Mouse (Mus musculus): ENCODE results near the gene Tssk6. TPM values are rescaled to one million over a fixed set of nuclear protein-coding genes. Genes with fewer than 3 reads are reported as not detected.
"Not testable (repeated sequence)": the region's sequence is repeated elsewhere in the genome, so short reads cannot be mapped to it uniquely, and the experiment has no call there.

Tssk6 gene
- polyA plus RNA-seq, 1 experiment from 2014 or later = 4.5 TPM

GRCm38 (mm10) chr8:69933811-69934210 lies 31.8 kb downstream of the Tssk6 start:
- H3K9ac ChIP-seq = no peak overlapping the region
- ATAC-seq (ENCODE audit: low FRiP score) = no peak
- H3K4me3 ChIP-seq = no peak overlapping the region
- peaks cover 9% of the 10 kb centered on the region for H3K36me3 ChIP-seq
- no peaks in the 10 kb centered on the region for H3K27me3 ChIP-seq
- H3K9me3 ChIP-seq = no peaks in the 10 kb centered on the region
- 79% methylated on average over 2 of the region's 2 CpGs for WGBS
- no peak overlapping the region for H3K27ac ChIP-seq
- peaks cover 12% of the 10 kb centered on the region for H3K4me1 ChIP-seq (replicated peaks)
- H3K4me2 ChIP-seq = no peak overlapping the region

GRCm38 (mm10) chr8:69934582-69934981 lies 32.6 kb downstream of the Tssk6 start:
- H3K27me3 ChIP-seq = no peaks in the 10 kb centered on the region
- peaks cover 12% of the 10 kb centered on the region for H3K4me1 ChIP-seq (replicated peaks)
- 91% methylated on average over 5 of the region's 5 CpGs for WGBS
- peaks cover 9% of the 10 kb centered on the region for H3K36me3 ChIP-seq
- H3K27ac ChIP-seq = no peak overlapping the region
- H3K4me2 ChIP-seq = no peak overlapping the region
- no peak for ATAC-seq (ENCODE audit: low FRiP score)
- H3K9me3 ChIP-seq = no peaks in the 10 kb centered on the region
- H3K9ac ChIP-seq = no peak overlapping the region
- H3K4me3 ChIP-seq = no peak overlapping the region

GRCm38 (mm10) chr8:69935431-69935830 lies 33.4 kb downstream of the Tssk6 start:
- H3K4me1 ChIP-seq (replicated peaks) = peaks cover 12% of the 10 kb centered on the region
- H3K9me3 ChIP-seq = no peaks in the 10 kb centered on the region
- H3K4me3 ChIP-seq = no peak overlapping the region
- H3K27ac ChIP-seq = no peak overlapping the region
- 89% methylated on average over 3 of the region's 3 CpGs for WGBS
- no peak for ATAC-seq (ENCODE audit: low FRiP score)
- no peaks in the 10 kb centered on the region for H3K27me3 ChIP-seq
- no peak overlapping the region for H3K4me2 ChIP-seq
- peaks cover 9% of the 10 kb centered on the region for H3K36me3 ChIP-seq
- H3K9ac ChIP-seq = no peak overlapping the region

- Histone ChIP-seq H3K4me1 (replicated peaks) (peaks cover 12% of the 10 kb centered on the region), H3K4me3 (no peak overlapping the region), H3K27ac (peak overlapping the region; percentile 31), H3K4me2 (no peak overlapping the region), H3K9me3 (no peaks in the 10 kb centered on the region), H3K27me3 (no peaks in the 10 kb centered on the region), H3K9ac (peak overlapping the region; percentile 46; the same call in 1 of the 2 replicates), H3K36me3 (peaks cover 9% of the 10 kb centered on the region)
- 71% methylated on average over 7 of the region's 7 CpGs for WGBS
- peak; percentile 71; the same call in 1 of the 2 replicates for ATAC-seq (ENCODE audit: low FRiP score)
Observed at GRCm38 (mm10) chr8:69936050-69936794, 34.2 kb downstream of the Tssk6 start.

GRCm38 (mm10) chr8:69937466-69937865 lies 35.5 kb downstream of the Tssk6 start:
- no peak for ATAC-seq (ENCODE audit: low FRiP score)
- no peaks in the 10 kb centered on the region for H3K27me3 ChIP-seq
- H3K36me3 ChIP-seq = peaks cover 9% of the 10 kb centered on the region
- H3K27ac ChIP-seq = no peak overlapping the region
- H3K9ac ChIP-seq = no peak overlapping the region
- H3K4me1 ChIP-seq (replicated peaks) = peaks cover 12% of the 10 kb centered on the region
- H3K4me3 ChIP-seq = no peak overlapping the region
- H3K4me2 ChIP-seq = no peak overlapping the region
- WGBS = 93% methylated on average over 3 of the region's 3 CpGs
- H3K9me3 ChIP-seq = no peaks in the 10 kb centered on the region

- H3K9me3 ChIP-seq = no peaks in the 10 kb centered on the region
- H3K4me3 ChIP-seq = no peak overlapping the region
- 84% methylated on average over 6 of the region's 6 CpGs for WGBS
- no peak overlapping the region for H3K9ac ChIP-seq
- no peak overlapping the region for H3K4me2 ChIP-seq
- H3K27me3 ChIP-seq = no peaks in the 10 kb centered on the region
- peaks cover 12% of the 10 kb centered on the region for H3K4me1 ChIP-seq (replicated peaks)
- H3K27ac ChIP-seq = no peak overlapping the region
- peaks cover 9% of the 10 kb centered on the region for H3K36me3 ChIP-seq
- ATAC-seq (ENCODE audit: low FRiP score) = no peak
Observed at GRCm38 (mm10) chr8:69938245-69938982, 36.4 kb downstream of the Tssk6 start.

- Histone ChIP-seq H3K4me3 (no peak overlapping the region), H3K4me1 (replicated peaks) (peaks cover 12% of the 10 kb centered on the region), H3K4me2 (no peak overlapping the region), H3K27ac (no peak overlapping the region), H3K36me3 (peaks cover 9% of the 10 kb centered on the region), H3K9me3 (no peaks in the 10 kb centered on the region), H3K27me3 (no peaks in the 10 kb centered on the region), H3K9ac (no peak overlapping the region)
- no peak for ATAC-seq (ENCODE audit: low FRiP score)
- WGBS = 61% methylated on average over 3 of the region's 3 CpGs
Observed at GRCm38 (mm10) chr8:69939633-69940032, 37.6 kb downstream of the Tssk6 start.

- H3K4me3 ChIP-seq = no peak overlapping the region
- WGBS = 94% methylated on average over 2 of the region's 2 CpGs
Observed at GRCm38 (mm10) chr8:69940386-69940785, 38.4 kb downstream of the Tssk6 start.

GRCm38 (mm10) chr8:69942495-69942894 lies 40.5 kb downstream of the Tssk6 start:
- not testable (repeated sequence) for H3K4me3 ChIP-seq; H3K4me1 ChIP-seq (replicated peaks); H3K27me3 ChIP-seq; H3K4me2 ChIP-seq; H3K27ac ChIP-seq; H3K36me3 ChIP-seq; H3K9ac ChIP-seq; ATAC-seq (ENCODE audit: low FRiP score); H3K9me3 ChIP-seq
- WGBS = 80% methylated on average over 3 of the region's 3 CpGs

More at GRCm38 (mm10) chr8:69940386-69940785, 38.4 kb downstream of the Tssk6 start:
- H3K9me3 ChIP-seq = no peaks in the 10 kb centered on the region
- no peaks in the 10 kb centered on the region for H3K27me3 ChIP-seq
- no peak overlapping the region for H3K9ac ChIP-seq
- peaks cover 12% of the 10 kb centered on the region for H3K4me1 ChIP-seq (replicated peaks)
- H3K36me3 ChIP-seq = peaks cover 6% of the 10 kb centered on the region
- no peak overlapping the region for H3K27ac ChIP-seq
- H3K4me2 ChIP-seq = no peak overlapping the region
- ATAC-seq (ENCODE audit: low FRiP score) = no peak

GRCm38 (mm10) chr8:69950300-69950699 lies 48.3 kb downstream of the Tssk6 start:
- Histone ChIP-seq H3K9me3 (no peaks in the 10 kb centered on the region), H3K36me3 (no peaks in the 10 kb centered on the region), H3K4me1 (replicated peaks) (peaks cover 11% of the 10 kb centered on the region), H3K27me3 (no peaks in the 10 kb centered on the region), H3K27ac (no peak overlapping the region), H3K4me2 (no peak overlapping the region), H3K9ac (no peak overlapping the region), H3K4me3 (no peak overlapping the region)
- no peak for ATAC-seq (ENCODE audit: low FRiP score)
- WGBS = 94% methylated on average over 2 of the region's 2 CpGs

Measured in hindbrain, embryonic 13.5 days (tissue).